Mouse (Mus musculus) activated CD4-positive, CD25-positive, alpha-beta regulatory T cell (primary cell): Measurements from ENCODE around the gene Hist2h2ac. TPM values are rescaled to one million over a fixed set of nuclear protein-coding genes. Genes with fewer than 3 reads are reported as not detected.

Source experiments
- polyA plus RNA-seq, 2 experiments: library from polyadenylated mRNA; unstranded; fragments of 100-300 nt; shearing (Covaris generic); gene quantifications; one replicate each; pipeline ENCODE4 v1.2.1; 2017

Gene Hist2h2ac
- polyA plus RNA-seq: 10 to 100 TPM in 1 of 2 experiments, 1 to 10 TPM in 1; 6.4 to 10.1 TPM

DNA sequence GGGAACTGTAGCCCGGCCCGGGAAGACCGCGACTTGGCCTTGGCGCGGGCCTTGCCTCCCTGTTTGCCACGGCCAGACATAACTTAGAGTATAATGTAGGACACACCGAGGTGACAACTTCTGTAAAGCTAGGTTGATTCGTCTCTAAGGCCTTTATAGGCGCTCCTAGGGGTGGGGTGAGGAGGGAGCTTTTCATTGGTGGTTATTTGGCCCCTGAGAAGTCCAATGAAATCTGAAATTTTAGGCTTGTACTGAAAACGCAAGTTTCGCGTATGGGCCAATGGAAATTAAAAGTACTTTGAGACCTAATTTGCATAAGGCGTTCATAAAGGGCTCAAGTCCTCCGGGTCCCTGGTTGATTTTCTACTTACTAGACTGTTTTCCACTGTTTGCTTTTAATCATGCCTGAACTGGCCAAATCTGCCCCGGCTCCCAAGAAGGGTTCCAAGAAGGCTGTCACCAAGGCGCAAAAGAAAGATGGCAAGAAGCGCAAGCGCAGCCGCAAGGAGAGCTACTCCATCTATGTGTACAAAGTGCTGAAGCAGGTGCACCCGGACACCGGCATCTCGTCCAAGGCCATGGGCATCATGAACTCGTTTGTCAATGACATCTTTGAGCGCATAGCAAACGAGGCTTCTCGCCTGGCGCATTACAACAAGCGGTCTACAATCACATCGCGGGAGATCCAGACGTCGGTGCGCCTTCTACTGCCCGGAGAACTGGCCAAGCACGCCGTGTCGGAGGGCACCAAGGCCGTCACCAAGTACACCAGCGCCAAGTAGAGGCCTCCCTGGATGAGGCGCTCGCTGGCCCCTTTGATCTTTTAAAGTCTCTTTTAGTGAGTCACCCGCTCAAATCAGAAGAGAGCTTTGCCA lies at the start of gene Hist2h2ac, which contains the start of gene Hist2h2be:
Gene Hist2h2ac, minus strand, starts transcription at position 116 of the 875 bp plus-strand sequence.
Gene Hist2h2be, plus strand, starts transcription at position 355 of the 875 bp plus-strand sequence.

GRCm38 (mm10) chr3:96269511-96270474 lies 49.1 kb upstream of the Hist2h2ac start, which contains the start of gene Hist2h2bb:
TSS of gene Hist2h2bb (plus strand) at chr3:96269752.

GRCm38 (mm10) chr3:96268051-96268775 lies 47.5 kb upstream of the Hist2h2ac start, which contains the start of gene Hist2h3b:
TSS of gene Hist2h3b (plus strand) at chr3:96268654.

DNA sequence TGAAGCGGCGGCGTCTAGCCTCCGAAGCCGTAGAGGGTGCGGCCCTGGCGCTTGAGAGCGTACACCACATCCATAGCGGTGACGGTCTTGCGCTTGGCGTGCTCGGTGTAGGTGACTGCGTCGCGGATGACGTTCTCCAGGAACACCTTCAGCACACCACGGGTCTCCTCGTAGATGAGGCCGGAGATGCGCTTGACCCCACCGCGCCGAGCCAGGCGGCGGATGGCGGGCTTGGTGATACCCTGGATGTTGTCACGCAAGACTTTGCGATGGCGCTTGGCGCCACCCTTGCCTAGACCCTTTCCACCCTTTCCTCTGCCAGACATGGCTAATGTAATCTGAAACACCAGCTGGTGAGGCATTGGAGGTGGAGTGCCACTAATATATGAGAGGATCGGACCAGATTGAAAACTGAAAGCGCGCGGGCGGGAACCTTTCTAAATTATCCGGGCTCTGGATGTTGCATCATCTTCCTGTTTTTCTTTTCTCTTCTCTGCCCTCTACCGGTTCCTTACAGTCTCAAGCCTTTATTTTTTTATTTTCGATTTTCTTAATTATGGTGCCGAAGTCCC lies 42.4 kb upstream of the Hist2h2ac start, which contains the start of gene Hist2h4:
Gene Hist2h4, minus strand, starts transcription at position 333 of the 572 bp plus-strand sequence.

GRCm38 (mm10) chr3:96246427-96246856 lies 25.8 kb upstream of the Hist2h2ac start, which contains the start of gene Hist2h3c1:
TSS of gene Hist2h3c1 (plus strand) at chr3:96246685.

DNA sequence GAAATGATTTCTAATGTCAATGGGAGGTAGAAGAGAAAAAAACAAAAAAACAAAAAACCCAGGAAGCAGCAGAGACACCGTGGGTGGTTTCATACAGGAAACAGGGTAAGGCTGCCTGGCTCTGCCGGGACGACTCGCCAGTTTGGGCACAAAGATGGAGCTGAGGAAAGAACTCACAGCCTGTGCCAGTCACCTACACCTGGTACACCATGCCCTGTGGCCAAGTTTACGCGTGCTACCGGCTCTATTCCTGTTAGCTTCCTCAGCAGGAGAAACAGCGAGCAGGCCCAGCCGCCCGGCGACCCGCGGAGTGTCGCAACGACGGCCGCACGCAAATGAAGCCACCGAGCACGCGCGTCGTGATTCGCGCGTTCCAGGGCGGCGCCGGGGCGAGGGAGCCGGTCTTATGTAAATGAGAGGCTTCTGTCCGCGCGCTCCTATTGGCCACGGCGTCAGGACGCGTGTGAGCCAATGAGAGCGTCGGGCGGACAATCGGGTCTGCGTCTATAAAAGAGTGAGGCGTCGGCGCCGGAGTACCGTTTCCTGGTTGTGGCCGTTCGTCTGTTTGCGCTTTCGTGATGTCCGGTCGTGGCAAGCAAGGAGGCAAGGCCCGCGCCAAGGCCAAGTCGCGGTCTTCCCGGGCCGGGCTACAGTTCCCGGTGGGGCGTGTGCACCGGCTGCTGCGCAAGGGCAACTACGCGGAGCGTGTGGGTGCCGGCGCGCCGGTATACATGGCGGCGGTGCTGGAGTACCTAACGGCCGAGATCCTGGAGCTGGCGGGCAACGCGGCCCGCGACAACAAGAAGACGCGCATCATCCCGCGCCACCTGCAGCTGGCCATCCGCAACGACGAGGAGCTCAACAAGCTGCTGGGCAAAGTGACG lies 24.6 kb upstream of the Hist2h2ac start, which contains the start of gene Hist2h2aa1:
Gene Hist2h2aa1, plus strand, starts transcription at position 495 of the 884 bp plus-strand sequence.

DNA sequence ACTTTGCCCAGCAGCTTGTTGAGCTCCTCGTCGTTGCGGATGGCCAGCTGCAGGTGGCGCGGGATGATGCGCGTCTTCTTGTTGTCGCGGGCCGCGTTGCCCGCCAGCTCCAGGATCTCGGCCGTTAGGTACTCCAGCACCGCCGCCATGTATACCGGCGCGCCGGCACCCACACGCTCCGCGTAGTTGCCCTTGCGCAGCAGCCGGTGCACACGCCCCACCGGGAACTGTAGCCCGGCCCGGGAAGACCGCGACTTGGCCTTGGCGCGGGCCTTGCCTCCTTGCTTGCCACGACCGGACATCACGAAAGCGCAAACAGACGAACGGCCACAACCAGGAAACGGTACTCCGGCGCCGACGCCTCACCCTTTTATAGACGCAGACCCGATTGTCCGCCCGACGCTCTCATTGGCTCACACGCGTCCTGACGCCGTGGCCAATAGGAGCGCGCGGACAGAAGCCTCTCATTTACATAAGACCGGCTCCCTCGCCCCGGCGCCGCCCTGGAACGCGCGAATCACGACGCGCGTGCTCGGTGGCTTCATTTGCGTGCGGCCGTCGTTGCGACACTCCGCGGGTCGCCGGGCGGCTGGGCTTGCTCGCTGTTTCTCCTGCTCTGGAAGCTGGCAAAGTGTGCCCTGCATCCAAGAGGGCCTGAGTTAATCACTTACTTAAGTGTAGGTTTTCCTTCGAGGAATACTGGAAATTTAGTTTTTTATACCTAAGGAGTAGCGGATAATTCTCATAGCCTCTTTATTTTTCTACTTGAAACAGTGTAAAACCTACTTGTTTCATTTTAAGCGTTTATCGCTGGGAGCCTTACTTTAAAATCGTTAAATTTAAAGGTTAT lies 19.5 kb upstream of the Hist2h2ac start, which contains the start of gene Hist2h2aa2:
Gene Hist2h2aa2, minus strand, starts transcription at position 328 of the 850 bp plus-strand sequence.

GRCm38 (mm10) chr3:96238954-96239793 lies 18.5 kb upstream of the Hist2h2ac start, which contains the start of gene Hist2h3c2:
TSS of gene Hist2h3c2 (minus strand) at chr3:96239127.

DNA sequence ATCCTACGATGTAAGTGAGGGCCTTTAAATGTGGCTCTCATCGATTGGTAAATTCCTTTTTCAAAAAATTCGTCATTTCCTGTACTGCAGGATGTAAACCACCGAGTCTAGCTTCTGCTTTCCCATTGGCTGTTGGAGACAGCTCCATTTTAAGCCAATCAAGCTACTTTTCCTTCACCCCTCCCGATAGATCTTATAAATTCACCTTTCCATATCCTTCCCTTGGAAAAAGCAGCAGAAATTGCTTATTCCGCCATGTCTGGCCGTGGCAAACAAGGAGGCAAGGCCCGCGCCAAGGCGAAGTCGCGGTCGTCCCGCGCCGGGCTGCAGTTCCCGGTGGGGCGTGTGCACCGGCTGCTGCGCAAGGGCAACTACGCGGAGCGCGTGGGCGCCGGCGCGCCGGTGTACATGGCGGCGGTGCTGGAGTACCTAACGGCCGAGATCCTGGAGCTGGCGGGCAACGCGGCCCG lies 984 bp downstream of the Hist2h2ac start, which contains the start of the genes Bola1 and Hist2h2ab:
Gene Bola1, minus strand, starts transcription at position 49 of the 470 bp plus-strand sequence.
Gene Hist2h2ab, plus strand, starts transcription at position 205 of the 470 bp plus-strand sequence.

GRCm38 (mm10) chr3:96180727-96181477 lies 39.8 kb downstream of the Hist2h2ac start, which contains the start of gene Sv2a:
TSS of gene Sv2a (plus strand) at chr3:96181151.

DNA sequence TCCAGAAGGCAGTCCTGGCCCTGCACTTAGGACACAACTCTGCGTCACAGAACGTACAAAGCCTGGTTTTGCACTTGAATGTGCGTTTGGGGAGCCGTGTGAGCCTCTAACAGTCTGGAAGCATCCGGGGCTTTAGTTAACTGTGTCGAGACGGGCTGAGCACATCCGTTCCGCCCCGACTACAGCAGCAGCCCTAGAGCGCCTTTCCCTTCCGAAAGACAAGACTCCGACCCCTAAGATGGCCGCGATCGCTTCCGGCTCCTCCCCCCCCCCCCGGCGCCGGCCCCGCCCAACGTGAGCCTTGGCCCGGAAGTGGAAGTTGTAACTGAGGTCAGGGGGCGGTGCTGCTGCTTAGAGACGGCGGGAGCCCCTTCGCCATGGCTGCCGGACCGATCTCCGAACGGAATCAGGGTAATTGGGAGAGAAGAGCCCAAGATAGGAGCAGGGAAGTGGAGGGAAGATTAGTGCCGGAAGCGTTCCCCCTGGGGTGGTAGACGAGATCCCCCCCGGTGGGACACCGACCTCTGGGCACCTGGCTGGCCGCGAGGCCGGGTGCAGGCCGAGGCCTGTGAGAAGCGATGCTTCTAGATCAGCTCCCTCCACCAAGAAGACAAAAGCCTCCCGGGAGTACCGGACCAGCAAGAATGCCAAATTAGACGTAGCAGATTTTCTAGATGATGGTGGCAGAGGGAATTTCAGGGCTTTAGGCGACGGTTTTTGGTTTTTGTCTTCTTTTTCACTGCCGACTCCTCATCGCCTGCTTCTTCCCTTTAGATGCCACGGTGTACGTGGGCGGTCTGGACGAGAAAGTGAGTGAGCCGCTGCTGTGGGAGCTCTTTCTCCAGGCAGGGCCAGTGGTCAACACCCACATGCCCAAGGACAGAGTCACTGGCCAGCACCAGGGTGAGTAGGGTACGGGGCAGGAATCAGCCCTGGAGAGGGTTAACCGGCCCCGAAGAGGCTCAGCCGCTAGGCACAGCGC lies 48.2 kb downstream of the Hist2h2ac start, which contains the start of gene Sf3b4:
Gene Sf3b4, plus strand, starts transcription at position 136 of the 982 bp plus-strand sequence.

